Mouse (Mus musculus) midbrain, embryonic 10.5 days (tissue): ENCODE measurements around the gene Muc20. TPM values are rescaled to one million over a fixed set of nuclear protein-coding genes. Genes with fewer than 3 reads are reported as not detected.

Experiments
- DNase-seq: peaks from one replicate; pipeline ENCODE4 v3.0.0-alpha.2; 2017; ENCODE audit warnings: low spot score
- H3K27ac ChIP-seq: fragments of 300-500 bp; sonication (generic); replicated peaks from 2 replicates; pipeline ENCODE4 v1.5.1; 2016; ENCODE audit warnings: mild to moderate bottlenecking
- H3K27me3 ChIP-seq: fragments of 300-500 bp; sonication (generic); 2 replicates; pipeline ENCODE4 v1.6.1; 2016; ENCODE audit warnings: low read depth, mild to moderate bottlenecking; ENCODE audit not compliant: poor library complexity, severe bottlenecking
- H3K36me3 ChIP-seq: fragments of 300-500 bp; sonication (generic); 2 replicates; pipeline ENCODE4 v1.6.1; 2016; ENCODE audit warnings: mild to moderate bottlenecking, moderate library complexity
- H3K4me1 ChIP-seq: fragments of 300-500 bp; sonication (generic); 2 replicates; pipeline ENCODE4 v1.6.1; 2016
- H3K4me3 ChIP-seq: fragments of 300-500 bp; sonication (generic); 2 replicates; pipeline ENCODE4 v1.5.1; 2016; ENCODE audit warnings: mild to moderate bottlenecking, moderate library complexity
- H3K9me3 ChIP-seq: fragments of 300-500 bp; sonication (generic); replicated peaks from 2 replicates; pipeline ENCODE4 v1.6.1; 2016; ENCODE audit warnings: mild to moderate bottlenecking
- WGBS: fragments of 180-500 bp; shearing (Covaris S2); methylation state at CpG from one replicate; pipeline ENCODE4 v1.1.7; 2016; 5-methylcytosine and 5-hydroxymethylcytosine counted together
- polyA plus RNA-seq: library from polyadenylated mRNA; unstranded; fragments of >200 nt; fragmentation: Nextera tagmentation; extraction: Ambion mirVana; gene quantifications from 2 replicates; pipeline ENCODE4 v1.2.1, GENCODE M21; 2016

Gene Muc20
- polyA plus RNA-seq, 1 experiment from 2014 or later, result not detected

- Histone ChIP-seq H3K27ac (peak overlapping the region; percentile 49), H3K4me3 (no peak overlapping the region), H3K36me3 (no peaks in the 10 kb centered on the region), H3K27me3 (no peaks in the 10 kb centered on the region), H3K4me1 (peaks cover 15% of the 10 kb centered on the region), H3K9me3 (no peaks in the 10 kb centered on the region)
- DNase-seq, result no peak
- WGBS, result 76% methylated on average over 5 of the region's 5 CpGs
Measured at GRCm38 (mm10) chr16:32783324-32784062, 13.7 kb downstream of the Muc20 start.

GRCm38 (mm10) chr16:32778956-32779355 is 18.3 kb downstream of the Muc20 start:
- Histone ChIP-seq H3K4me1 (peaks cover 26% of the 10 kb centered on the region), H3K27ac (peak overlapping the region; percentile 75), H3K4me3 (no peak overlapping the region), H3K36me3 (no peaks in the 10 kb centered on the region), H3K27me3 (peaks cover 4% of the 10 kb centered on the region; the same call in 1 of the 2 replicates), H3K9me3 (no peaks in the 10 kb centered on the region)
- DNase-seq, result no peak
- 75% methylated on average over 8 of the region's 8 CpGs for WGBS

GRCm38 (mm10) chr16:32776676-32777075 is 20.6 kb downstream of the Muc20 start:
- DNase-seq, result no peak
- no peak overlapping the region for H3K4me3 ChIP-seq
- 0 out of 2 replicates have a peak overlapping the region, but pooled peaks have one; percentile 13 for H3K27ac ChIP-seq
- no peaks in the 10 kb centered on the region for H3K36me3 ChIP-seq
- H3K4me1 ChIP-seq, result peaks cover 23% of the 10 kb centered on the region
- WGBS, result 90% methylated on average over 10 of the region's 10 CpGs
- no peaks in the 10 kb centered on the region for H3K9me3 ChIP-seq
- H3K27me3 ChIP-seq, result peaks cover 4% of the 10 kb centered on the region; the same call in 1 of the 2 replicates

- no peak overlapping the region for H3K27ac ChIP-seq
- 91% methylated on average over 7 of the region's 7 CpGs for WGBS
- peaks cover 7% of the 10 kb centered on the region; the same call in 1 of the 2 replicates for H3K9me3 ChIP-seq
- H3K27me3 ChIP-seq, result no peaks in the 10 kb centered on the region
- peaks cover 17% of the 10 kb centered on the region for H3K4me1 ChIP-seq
- no peak for DNase-seq
- no peaks in the 10 kb centered on the region for H3K36me3 ChIP-seq
- no peak overlapping the region for H3K4me3 ChIP-seq
Measured at GRCm38 (mm10) chr16:32766904-32767303, 30.3 kb downstream of the Muc20 start.

- 84% methylated on average over 6 of the region's 6 CpGs for WGBS
- H3K4me3 ChIP-seq, result no peak overlapping the region
- DNase-seq, result no peak
- H3K27ac ChIP-seq, result no peak overlapping the region
- H3K4me1 ChIP-seq, result peaks cover 6% of the 10 kb centered on the region
- H3K9me3 ChIP-seq, result peaks cover 7% of the 10 kb centered on the region; the same call in 1 of the 2 replicates
- no peaks in the 10 kb centered on the region for H3K27me3 ChIP-seq
- H3K36me3 ChIP-seq, result no peaks in the 10 kb centered on the region
Measured at GRCm38 (mm10) chr16:32764961-32765360, 32.3 kb downstream of the Muc20 start.

GRCm38 (mm10) chr16:32764550-32764949 is 32.7 kb downstream of the Muc20 start:
- H3K27me3 ChIP-seq, result no peaks in the 10 kb centered on the region
- H3K27ac ChIP-seq, result no peak overlapping the region
- no peaks in the 10 kb centered on the region for H3K36me3 ChIP-seq
- 0 out of 2 replicates have a peak, but pooled peaks cover 2% of the 10 kb centered on the region for H3K4me1 ChIP-seq
- 91% methylated on average over 2 of the region's 2 CpGs for WGBS
- peaks cover 7% of the 10 kb centered on the region; the same call in 1 of the 2 replicates for H3K9me3 ChIP-seq
- no peak for DNase-seq
- no peak overlapping the region for H3K4me3 ChIP-seq

- Histone ChIP-seq H3K4me1 (peaks cover 7% of the 10 kb centered on the region), H3K36me3 (no peaks in the 10 kb centered on the region), H3K9me3 (no peaks in the 10 kb centered on the region), H3K27ac (no peak overlapping the region), H3K27me3 (no peaks in the 10 kb centered on the region), H3K4me3 (no peak overlapping the region)
- DNase-seq, result no peak
- WGBS, result 90% methylated on average over 5 of the region's 5 CpGs
Measured at GRCm38 (mm10) chr16:32750242-32751127, 46.8 kb downstream of the Muc20 start.

GRCm38 (mm10) chr16:32745852-32746251 is 51.4 kb downstream of the Muc20 start:
- Histone ChIP-seq H3K4me1 (peaks cover 17% of the 10 kb centered on the region), H3K36me3 (no peaks in the 10 kb centered on the region), H3K27me3 (no peaks in the 10 kb centered on the region), H3K4me3 (no peak overlapping the region), H3K27ac (no peak overlapping the region; the same call in 1 of the 2 replicates), H3K9me3 (no peaks in the 10 kb centered on the region)
- no peak for DNase-seq
- 90% methylated on average over 6 of the region's 6 CpGs for WGBS

- no peaks in the 10 kb centered on the region for H3K27me3 ChIP-seq
- H3K4me1 ChIP-seq, result peaks cover 37% of the 10 kb centered on the region
- no peak overlapping the region; the same call in 1 of the 2 replicates for H3K27ac ChIP-seq
- 82% methylated on average over 2 of the region's 2 CpGs for WGBS
- H3K36me3 ChIP-seq, result no peaks in the 10 kb centered on the region
- no peaks in the 10 kb centered on the region for H3K9me3 ChIP-seq
- no peak for DNase-seq
- H3K4me3 ChIP-seq, result no peak overlapping the region
Measured at GRCm38 (mm10) chr16:32742712-32743111, 54.5 kb downstream of the Muc20 start.

- Histone ChIP-seq H3K27ac (no peak overlapping the region), H3K27me3 (no peaks in the 10 kb centered on the region), H3K4me1 (peaks cover 37% of the 10 kb centered on the region), H3K9me3 (no peaks in the 10 kb centered on the region), H3K36me3 (no peaks in the 10 kb centered on the region), H3K4me3 (no peak overlapping the region)
- DNase-seq, result no peak
- 90% methylated on average over 9 of the region's 9 CpGs for WGBS
Measured at GRCm38 (mm10) chr16:32741366-32741765, 55.9 kb downstream of the Muc20 start.

GRCm38 (mm10) chr16:32740003-32740663 is 57.1 kb downstream of the Muc20 start:
- Histone ChIP-seq H3K4me3 (no peak overlapping the region), H3K36me3 (no peaks in the 10 kb centered on the region), H3K4me1 (peaks cover 30% of the 10 kb centered on the region), H3K9me3 (no peaks in the 10 kb centered on the region), H3K27me3 (no peaks in the 10 kb centered on the region), H3K27ac (peak overlapping the region; percentile 61; the same call in 1 of the 2 replicates)
- DNase-seq, result no peak
- WGBS, result 63% methylated on average over 8 of the region's 8 CpGs

GRCm38 (mm10) chr16:32736022-32736421 is 61.2 kb downstream of the Muc20 start:
- H3K27ac ChIP-seq, result peak overlapping the region; percentile 14; the same call in 1 of the 2 replicates
- 0 out of 2 replicates have a peak, but pooled peaks cover 3% of the 10 kb centered on the region for H3K9me3 ChIP-seq
- DNase-seq, result no peak
- 52% methylated on average over 3 of the region's 3 CpGs for WGBS
- no peak overlapping the region for H3K4me3 ChIP-seq
- no peaks in the 10 kb centered on the region for H3K36me3 ChIP-seq
- no peaks in the 10 kb centered on the region for H3K27me3 ChIP-seq
- H3K4me1 ChIP-seq, result peaks cover 25% of the 10 kb centered on the region
